9 mouse cellular contexts compared by ENCODE assay signal in genomic region chr5:37338288-37338687, GRCm38 (mm10). TPM values are rescaled to one million over a fixed set of nuclear protein-coding genes. Genes with fewer than 3 reads are reported as not detected.
DNase-seq lines count a peak whose midpoint lies in the region; ATAC-seq and TF ChIP-seq lines count a peak whose summit lies in the region.
"Had no signal": no experiment of that assay in that cellular context is flagged by ENCODE, and none has a peak within 500 bp of the region (broad histone marks: within the 10 kb centered on the region; RNA-seq: fewer than 3 reads in every experiment).

TSS of gene Evc2 (plus strand) at chr5:37338499.

- WGBS in forebrain, embryonic 16.5 days = 0% methylated on average over 27 of the region's 27 CpGs
- WGBS in heart, postnatal 0 days = under 1% methylated on average over 27 of the region's 27 CpGs
- WGBS in liver, embryonic 11.5 days = under 1% methylated on average over 27 of the region's 27 CpGs
- WGBS in neural tube, embryonic 12.5 days = under 1% methylated on average over 27 of the region's 27 CpGs

- no peak within 1 kb of the TSS for H3K27ac ChIP-seq in forebrain, embryonic 16.5 days (ENCODE audit: low read length)
- no peak within 1 kb of the TSS for H3K27ac ChIP-seq in heart, postnatal 0 days (ENCODE audit: low read depth)
- 0 out of 2 replicates have a peak within 1 kb of the TSS, but pooled peaks have one; percentile 16 for H3K27ac ChIP-seq in liver, embryonic 11.5 days (ENCODE audit: low read depth, low read length)
- no peak within 1 kb of the TSS for H3K27ac ChIP-seq in neural tube, embryonic 12.5 days

- peak; percentile 86 for ATAC-seq in forebrain, embryonic 16.5 days
- peak; percentile 70 for ATAC-seq in heart, postnatal 0 days (ENCODE audit: insufficient read depth, low read depth)
- ATAC-seq in liver, embryonic 11.5 days (replicated peaks; ENCODE audit: low FRiP score) = peak; percentile 57
- ATAC-seq in neural tube, embryonic 12.5 days (ENCODE audit: low FRiP score, low read depth) = peak; percentile 67

- no peaks in the 10 kb centered on the region for H3K36me3 ChIP-seq in forebrain, embryonic 16.5 days (ENCODE audit: control insufficient read depth, insufficient read depth)
- H3K36me3 ChIP-seq in heart, postnatal 0 days (replicated peaks; ENCODE audit: control insufficient read depth, insufficient read depth, low read length) = no peaks in the 10 kb centered on the region
- no peaks in the 10 kb centered on the region for H3K36me3 ChIP-seq in liver, embryonic 11.5 days (ENCODE audit: control insufficient read depth, insufficient read depth, low read length)
- no peaks in the 10 kb centered on the region for H3K36me3 ChIP-seq in neural tube, embryonic 12.5 days

- no peak for TF ChIP-seq CTCF in heart, postnatal 0 days (IDR thresholded peaks at IDR 0.05; ENCODE audit: low read depth)

- no peak for TF ChIP-seq EP300 in heart, postnatal 0 days (IDR thresholded peaks at IDR 0.05; ENCODE audit: low read depth)

- peaks cover 22% of the 10 kb centered on the region for H3K4me1 ChIP-seq in forebrain, embryonic 16.5 days (replicated peaks; ENCODE audit: control insufficient read depth, insufficient read depth, low read length)
- H3K4me1 ChIP-seq in heart, postnatal 0 days (ENCODE audit: control insufficient read depth, insufficient read depth) = peaks cover 3% of the 10 kb centered on the region
- peaks cover 11% of the 10 kb centered on the region for H3K4me1 ChIP-seq in liver, embryonic 11.5 days (replicated peaks; ENCODE audit: control insufficient read depth, insufficient read depth, low read length)
- peaks cover 35% of the 10 kb centered on the region for H3K4me1 ChIP-seq in neural tube, embryonic 12.5 days

- H3K27me3 ChIP-seq in forebrain, embryonic 16.5 days (replicated peaks; ENCODE audit: control insufficient read depth, insufficient read depth, low read length) = no peaks in the 10 kb centered on the region
- H3K27me3 ChIP-seq in heart, postnatal 0 days (ENCODE audit: control insufficient read depth, insufficient read depth, low read length) = peaks cover 6% of the 10 kb centered on the region; the same call in 1 of the 2 replicates
- peaks cover 25% of the 10 kb centered on the region for H3K27me3 ChIP-seq in liver, embryonic 11.5 days (replicated peaks; ENCODE audit: control insufficient read depth, insufficient read depth, low read length)
- H3K27me3 ChIP-seq in neural tube, embryonic 12.5 days (replicated peaks) = 0 out of 2 replicates have a peak, but pooled peaks cover 10% of the 10 kb centered on the region

- peak within 1 kb of the TSS; percentile 61 for H3K9ac ChIP-seq in forebrain, embryonic 16.5 days (replicated peaks; ENCODE audit: low read depth, low read length)
- H3K9ac ChIP-seq in heart, postnatal 0 days (replicated peaks; ENCODE audit: low read depth, low read length) = peak within 1 kb of the TSS; percentile 44
- H3K9ac ChIP-seq in liver, embryonic 11.5 days (ENCODE audit: low read depth, low read length) = peak within 1 kb of the TSS; percentile 61
- H3K9ac ChIP-seq in neural tube, embryonic 12.5 days = peak within 1 kb of the TSS; percentile 55

- H3K4me2 ChIP-seq in forebrain, embryonic 16.5 days (ENCODE audit: low read length) = peak within 1 kb of the TSS; percentile 94
- H3K4me2 ChIP-seq in heart, postnatal 0 days (ENCODE audit: low read depth, low read length) = peak within 1 kb of the TSS; percentile 69
- H3K4me2 ChIP-seq in liver, embryonic 11.5 days = peak within 1 kb of the TSS; percentile 75
- peak within 1 kb of the TSS; percentile 96 for H3K4me2 ChIP-seq in neural tube, embryonic 12.5 days (replicated peaks)

- no peaks in the 10 kb centered on the region for H3K9me3 ChIP-seq in forebrain, embryonic 16.5 days (ENCODE audit: control insufficient read depth, low read length)
- no peaks in the 10 kb centered on the region for H3K9me3 ChIP-seq in heart, postnatal 0 days (replicated peaks; ENCODE audit: control insufficient read depth, low read length)
- H3K9me3 ChIP-seq in liver, embryonic 11.5 days (ENCODE audit: control insufficient read depth, low read length) = no peaks in the 10 kb centered on the region
- no peaks in the 10 kb centered on the region for H3K9me3 ChIP-seq in neural tube, embryonic 12.5 days

- peak; percentile 9 for DNase-seq in thymus, postnatal 14 days
- DNase-seq in thymus, postnatal 10 days (ENCODE audit: low spot score in 2 of 2) = no peak
- DNase-seq in heart, postnatal 0 days (ENCODE audit: low spot score) = peak; percentile 48
- peak; percentile 77 to 88 for DNase-seq in kidney, postnatal 36 days
- DNase-seq in liver, embryonic 11.5 days (ENCODE audit: low spot score) = peak; percentile 69
- peak; percentile 47 for DNase-seq in urinary bladder, adult 2 months (ENCODE audit: low spot score)

- H3K4me3 ChIP-seq in forebrain, embryonic 16.5 days (replicated peaks; ENCODE audit: low read length) = peak within 1 kb of the TSS; percentile 54
- peak within 1 kb of the TSS; percentile 53 for H3K4me3 ChIP-seq in heart, postnatal 0 days (ENCODE audit: low read depth, low read length)
- peak within 1 kb of the TSS; percentile 56 for H3K4me3 ChIP-seq in liver, embryonic 11.5 days (ENCODE audit: low read depth, low read length)
- H3K4me3 ChIP-seq in neural tube, embryonic 12.5 days = peak within 1 kb of the TSS; percentile 44

RNA-seq across cellular contexts. Expression of gene Evc2, which starts in this region (rescaled TPM):
- polyA plus RNA-seq in forebrain, embryonic 16.5 days (2015; fragmentation: Nextera tagmentation; extraction: Ambion mirVana) = 6.4 and 7.2 TPM in 2 replicates
- 3.0 and 9.2 TPM in 2 replicates for total RNA-seq in heart, postnatal 0 days (2014; rRNA removed; ENCODE audit: low replicate concordance)
- 3.0 and 3.6 TPM in 2 replicates for polyA plus RNA-seq in heart, postnatal 0 days (2015; fragmentation: Nextera tagmentation; extraction: Ambion mirVana)
- polyA plus RNA-seq in liver, embryonic 11.5 days (2014; fragmentation: Nextera tagmentation; extraction: Ambion mirVana) = 10.3 and 10.7 TPM in 2 replicates
- polyA plus RNA-seq in neural tube, embryonic 12.5 days (2016; fragmentation: Nextera tagmentation; extraction: Ambion mirVana) = 8.9 and 9.0 TPM in 2 replicates
- polyA plus RNA-seq in urinary bladder, adult 2 months (2012; rRNA removed) = 23.0 and 23.7 TPM in 2 replicates
- total RNA-seq: MEL had no signal

Comparison
In these comparisons a context has a peak if more than half of its experiments do, and no peak if none do; other contexts are left out.
1. DNase-seq: peak in thymus, postnatal 14 days (single experiment), heart, postnatal 0 days (single experiment), kidney, postnatal 36 days (2 of 2), liver, embryonic 11.5 days (single experiment) and urinary bladder, adult 2 months (single experiment); none in thymus, postnatal 10 days (0 of 2).
2. Peak in every context shown above with its lines, with median percentiles within 50 percentile points of each other: ATAC-seq, H3K4me2 ChIP-seq, H3K4me3 ChIP-seq and H3K9ac ChIP-seq.